Mouse (Mus musculus): ENCODE measurements around the gene Lce1a1. TPM values are rescaled to one million over a fixed set of nuclear protein-coding genes. Genes with fewer than 3 reads are reported as not detected.

The Lce1a1 gene
- polyA plus RNA-seq, 1 experiment from 2014 or later = not detected

DNA sequence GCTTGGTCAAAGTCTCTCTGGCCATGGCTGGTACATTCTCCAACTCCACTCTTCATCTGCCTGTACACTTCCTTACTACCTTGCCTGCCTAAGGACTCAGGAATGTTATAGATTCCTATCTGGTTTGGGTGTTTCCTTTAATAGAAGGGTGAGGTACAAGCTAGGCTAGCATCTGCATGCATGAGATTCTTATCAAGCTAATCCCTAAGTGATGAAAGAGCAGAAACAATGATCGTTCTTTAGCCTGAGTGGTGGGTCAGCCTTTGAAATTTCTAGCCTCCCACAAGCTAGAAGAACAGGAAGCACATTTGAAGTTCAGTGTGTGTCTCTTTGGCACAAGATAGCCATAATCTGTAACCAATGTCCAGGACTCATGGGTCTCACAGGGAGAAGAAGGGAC lies 38.3 kb downstream of the Lce1a1 start:
- ATAC-seq (ENCODE audit: low read depth) = no peak
- WGBS (ENCODE audit: insufficient replicate concordance) = 34% methylated on average over 1 of the region's 1 CpGs

DNA sequence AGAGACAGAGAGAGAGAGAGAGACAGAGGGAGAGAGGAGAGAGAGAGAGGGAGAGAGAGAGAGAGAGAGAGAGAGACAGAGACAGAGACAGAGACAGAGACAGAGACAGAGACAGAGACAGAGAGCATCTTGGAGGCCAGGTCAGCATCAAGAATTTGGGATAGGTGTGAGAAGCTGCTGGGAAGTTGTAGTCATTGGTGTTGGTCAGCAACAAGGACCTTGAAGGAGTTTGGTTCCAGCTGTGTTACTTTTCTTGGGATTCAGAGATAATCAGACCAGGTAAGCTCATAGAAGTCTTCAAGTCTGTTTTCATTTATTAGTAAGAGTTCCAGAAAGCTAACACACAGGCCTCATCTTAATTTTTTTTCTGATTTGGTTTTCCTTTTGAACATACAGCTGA lies 40.7 kb downstream of the Lce1a1 start, which contains the start of gene 2210017I01Rik:
Gene 2210017I01Rik (minus strand): TSS at position 101 of the 400 bp plus-strand sequence.
- no peak within 1 kb of the TSS for H3K9ac ChIP-seq

More for the DNA sequence above, 38.3 kb downstream of the Lce1a1 start:
- Histone ChIP-seq H3K4me2 (no peak overlapping the region), H3K27ac (no peak overlapping the region), H3K9me3 (replicated peaks) (no peaks in the 10 kb centered on the region), H3K4me1 (replicated peaks) (no peaks in the 10 kb centered on the region), H3K27me3 (no peaks in the 10 kb centered on the region), H3K4me3 (replicated peaks) (no peak overlapping the region), H3K9ac (no peak overlapping the region), H3K36me3 (no peaks in the 10 kb centered on the region)
- DNase-seq = no peak

DNA sequence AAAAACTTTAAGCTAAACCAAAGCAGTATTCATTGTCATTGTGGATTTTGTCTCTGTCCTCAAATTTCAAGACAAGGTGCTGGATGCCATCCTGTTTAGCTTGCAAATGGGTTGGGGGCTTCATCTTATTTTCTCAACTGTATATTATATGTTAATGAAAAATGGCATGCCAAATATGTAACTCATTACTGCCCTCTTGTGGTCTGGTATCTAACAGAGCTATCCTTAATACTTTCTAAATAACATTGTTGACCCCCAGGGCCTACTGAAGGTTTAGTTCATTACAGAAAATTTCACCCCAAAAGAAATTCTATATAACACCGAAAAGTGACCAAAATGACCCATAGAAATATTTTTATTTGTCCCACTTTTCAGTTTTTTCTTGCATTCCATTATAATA lies 45.9 kb downstream of the Lce1a1 start:
- DNase-seq = no peak

More for the DNA sequence above, 40.7 kb downstream of the Lce1a1 start, which contains the start of gene 2210017I01Rik:
- Histone ChIP-seq H3K4me1 (replicated peaks) (no peaks in the 10 kb centered on the region), H3K9me3 (replicated peaks) (no peaks in the 10 kb centered on the region), H3K27ac (no peak within 1 kb of the TSS), H3K36me3 (no peaks in the 10 kb centered on the region), H3K4me2 (no peak within 1 kb of the TSS), H3K4me3 (replicated peaks) (no peak within 1 kb of the TSS), H3K27me3 (no peaks in the 10 kb centered on the region)
- DNase-seq (no peak), ATAC-seq (ENCODE audit: low read depth) (no peak)

DNA sequence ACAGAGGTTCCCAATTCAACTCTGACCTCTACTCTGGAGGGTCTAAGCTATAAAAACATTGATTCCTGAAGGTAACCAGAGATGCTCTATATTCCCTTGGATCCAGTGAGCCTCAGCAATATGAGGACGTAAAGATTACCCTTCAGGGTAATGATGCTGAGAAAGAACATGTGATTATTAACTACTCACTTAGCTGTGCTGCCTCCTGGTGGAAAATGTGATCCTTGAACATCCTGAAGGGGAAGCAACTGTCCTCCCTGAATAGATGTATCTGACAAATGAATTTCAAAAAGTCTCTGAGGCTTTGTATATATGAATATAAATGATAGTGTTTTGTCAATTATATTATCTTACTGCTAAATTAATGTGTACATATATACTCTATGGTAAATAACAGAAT lies 47.7 kb downstream of the Lce1a1 start:
- WGBS (ENCODE audit: insufficient replicate concordance) = 45% methylated on average over 1 of the region's 1 CpGs

More for the DNA sequence above, 45.9 kb downstream of the Lce1a1 start:
- Histone ChIP-seq H3K4me3 (replicated peaks) (no peak overlapping the region), H3K27ac (no peak overlapping the region), H3K27me3 (no peaks in the 10 kb centered on the region), H3K9me3 (replicated peaks) (no peaks in the 10 kb centered on the region), H3K36me3 (no peaks in the 10 kb centered on the region), H3K9ac (no peak overlapping the region), H3K4me1 (replicated peaks) (no peaks in the 10 kb centered on the region), H3K4me2 (no peak overlapping the region)
- ATAC-seq (ENCODE audit: low read depth) = no peak
- 15% methylated on average over 1 of the region's 1 CpGs for WGBS (ENCODE audit: insufficient replicate concordance)

DNA sequence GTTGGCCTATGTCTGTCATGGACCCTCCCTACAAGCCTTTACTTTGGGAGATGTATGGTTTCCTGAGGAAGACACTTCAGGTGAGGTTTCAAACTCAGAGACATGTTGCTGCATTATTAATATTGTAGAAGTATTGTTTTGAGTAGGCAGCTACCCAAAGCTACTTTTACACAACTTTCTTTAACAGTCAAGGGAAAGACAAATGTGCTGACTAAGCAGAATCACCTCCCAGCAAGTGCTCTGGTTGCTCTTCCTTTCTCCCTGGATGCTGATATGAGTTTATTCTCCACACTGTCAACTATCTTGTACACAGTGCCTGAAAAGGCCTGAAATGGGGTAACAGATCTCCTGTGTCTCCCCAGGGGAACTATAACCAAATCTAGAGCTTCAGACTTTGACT lies 48.1 kb downstream of the Lce1a1 start:
- Histone ChIP-seq H3K4me1 (replicated peaks) (no peaks in the 10 kb centered on the region), H3K9ac (no peak overlapping the region), H3K9me3 (replicated peaks) (no peaks in the 10 kb centered on the region), H3K4me3 (replicated peaks) (no peak overlapping the region), H3K27ac (no peak overlapping the region), H3K27me3 (no peaks in the 10 kb centered on the region), H3K4me2 (no peak overlapping the region), H3K36me3 (no peaks in the 10 kb centered on the region)
- DNase-seq (no peak), ATAC-seq (ENCODE audit: low read depth) (no peak)

More for the DNA sequence above, 47.7 kb downstream of the Lce1a1 start:
- Histone ChIP-seq H3K27ac (no peak overlapping the region), H3K9me3 (replicated peaks) (no peaks in the 10 kb centered on the region), H3K4me2 (no peak overlapping the region), H3K27me3 (no peaks in the 10 kb centered on the region), H3K4me1 (replicated peaks) (no peaks in the 10 kb centered on the region), H3K9ac (no peak overlapping the region), H3K4me3 (replicated peaks) (no peak overlapping the region), H3K36me3 (no peaks in the 10 kb centered on the region)
- DNase-seq = no peak
- no peak for ATAC-seq (ENCODE audit: low read depth)

DNA sequence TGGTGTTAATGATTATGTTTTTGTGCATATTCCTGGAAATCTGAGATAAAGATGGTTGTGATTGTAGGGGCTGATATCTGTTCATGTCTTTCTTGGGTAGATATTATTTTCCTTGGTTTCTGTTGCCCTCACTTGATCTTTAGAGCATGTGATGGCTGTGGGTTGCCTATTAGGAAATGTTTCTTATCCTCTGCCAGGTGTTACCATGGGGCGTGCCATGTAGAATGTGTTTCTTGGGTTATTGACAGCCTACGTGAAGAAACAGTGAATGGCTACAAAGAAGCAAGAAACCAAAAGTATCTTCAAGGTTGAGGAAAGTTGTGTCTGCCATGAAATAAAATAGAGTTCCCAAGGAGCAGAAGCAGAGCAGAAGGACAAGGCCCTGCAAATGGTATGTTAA lies 49.7 kb downstream of the Lce1a1 start:
- Histone ChIP-seq H3K36me3 (no peaks in the 10 kb centered on the region), H3K4me1 (replicated peaks) (no peaks in the 10 kb centered on the region), H3K4me3 (replicated peaks) (no peak overlapping the region), H3K27ac (no peak overlapping the region), H3K9me3 (replicated peaks) (no peaks in the 10 kb centered on the region), H3K4me2 (no peak overlapping the region), H3K9ac (no peak overlapping the region), H3K27me3 (no peaks in the 10 kb centered on the region)
- ATAC-seq (ENCODE audit: low read depth) = no peak
- whole genome bisulfite sequencing (ENCODE audit: insufficient replicate concordance) = 68% methylated on average over 2 of the region's 2 CpGs
- DNase-seq = no peak

Other genes with a start within 250 kb of the Lce1a1 start
- not detected in 2 replicates for gene Sprr2i, start 240.3 kb downstream of the Lce1a1 start, polyA plus RNA-seq (2015; fragmentation: Nextera tagmentation; extraction: Ambion mirVana)
- gene Sprr2j-ps, start 230.2 kb downstream of the Lce1a1 start, polyA plus RNA-seq (2015; fragmentation: Nextera tagmentation; extraction: Ambion mirVana) = not detected in 2 replicates
- gene Gm9774, start 218.9 kb downstream of the Lce1a1 start, polyA plus RNA-seq (2015; fragmentation: Nextera tagmentation; extraction: Ambion mirVana) = 9.1 and 10.0 TPM in 2 replicates
- gene Sprr2k, start 215.7 kb downstream of the Lce1a1 start, polyA plus RNA-seq (2015; fragmentation: Nextera tagmentation; extraction: Ambion mirVana) = not detected in 2 replicates
- not detected in 2 replicates for gene Sprr1b, start 209.5 kb downstream of the Lce1a1 start, polyA plus RNA-seq (2015; fragmentation: Nextera tagmentation; extraction: Ambion mirVana)
- gene Sprr3, start 189.6 kb downstream of the Lce1a1 start, polyA plus RNA-seq (2015; fragmentation: Nextera tagmentation; extraction: Ambion mirVana) = not detected in 2 replicates
- gene Sprr1a, start 162.4 kb downstream of the Lce1a1 start, polyA plus RNA-seq (2015; fragmentation: Nextera tagmentation; extraction: Ambion mirVana) = not detected in 2 replicates
- not detected in 2 replicates for gene Sprr4, start 147.8 kb downstream of the Lce1a1 start, polyA plus RNA-seq (2015; fragmentation: Nextera tagmentation; extraction: Ambion mirVana)
- gene 2310046K23Rik, start 113.8 kb downstream of the Lce1a1 start, polyA plus RNA-seq (2015; fragmentation: Nextera tagmentation; extraction: Ambion mirVana) = not detected in 2 replicates
- gene Ivl, start 74.6 kb downstream of the Lce1a1 start, polyA plus RNA-seq (2015; fragmentation: Nextera tagmentation; extraction: Ambion mirVana) = 0.05 and 0.10 TPM in 2 replicates
- gene Smcp, start 59.3 kb downstream of the Lce1a1 start, polyA plus RNA-seq (2015; fragmentation: Nextera tagmentation; extraction: Ambion mirVana) = not detected in 2 replicates
- not detected in 2 replicates for gene 2210017I01Rik, start 40.8 kb downstream of the Lce1a1 start, polyA plus RNA-seq (2015; fragmentation: Nextera tagmentation; extraction: Ambion mirVana)
- not detected in 2 replicates for gene Lce6a, start 26.6 kb downstream of the Lce1a1 start, polyA plus RNA-seq (2015; fragmentation: Nextera tagmentation; extraction: Ambion mirVana)
- not detected in 2 replicates for gene Lce1b, start 8.6 kb upstream of the Lce1a1 start, polyA plus RNA-seq (2015; fragmentation: Nextera tagmentation; extraction: Ambion mirVana)
- gene Lce1a2, start 22.0 kb upstream of the Lce1a1 start, polyA plus RNA-seq (2015; fragmentation: Nextera tagmentation; extraction: Ambion mirVana) = not detected in 2 replicates
- gene Lce1c, start 30.9 kb upstream of the Lce1a1 start, polyA plus RNA-seq (2015; fragmentation: Nextera tagmentation; extraction: Ambion mirVana) = not detected in 2 replicates
- not detected in 2 replicates for gene Lce1d, start 38.9 kb upstream of the Lce1a1 start, polyA plus RNA-seq (2015; fragmentation: Nextera tagmentation; extraction: Ambion mirVana)
- not detected in 2 replicates for gene Lce1e, start 60.8 kb upstream of the Lce1a1 start, polyA plus RNA-seq (2015; fragmentation: Nextera tagmentation; extraction: Ambion mirVana)
- not detected in 2 replicates for gene Lce1f, start 72.0 kb upstream of the Lce1a1 start, polyA plus RNA-seq (2015; fragmentation: Nextera tagmentation; extraction: Ambion mirVana)
- not detected in 2 replicates for gene Gm38119, start 90.8 kb upstream of the Lce1a1 start, polyA plus RNA-seq (2015; fragmentation: Nextera tagmentation; extraction: Ambion mirVana)
- not detected in 2 replicates for gene Lce1g, start 104.0 kb upstream of the Lce1a1 start, polyA plus RNA-seq (2015; fragmentation: Nextera tagmentation; extraction: Ambion mirVana)
- gene Lce1h, start 116.8 kb upstream of the Lce1a1 start, polyA plus RNA-seq (2015; fragmentation: Nextera tagmentation; extraction: Ambion mirVana) = not detected in 2 replicates
- not detected in 2 replicates for gene Lce1i, start 130.6 kb upstream of the Lce1a1 start, polyA plus RNA-seq (2015; fragmentation: Nextera tagmentation; extraction: Ambion mirVana)
- gene Lce1j, start 142.2 kb upstream of the Lce1a1 start, polyA plus RNA-seq (2015; fragmentation: Nextera tagmentation; extraction: Ambion mirVana) = not detected in 2 replicates
- not detected in 2 replicates for gene Lce1k, start 159.6 kb upstream of the Lce1a1 start, polyA plus RNA-seq (2015; fragmentation: Nextera tagmentation; extraction: Ambion mirVana)
- gene Kprp, start 178.9 kb upstream of the Lce1a1 start, polyA plus RNA-seq (2015; fragmentation: Nextera tagmentation; extraction: Ambion mirVana) = not detected in 2 replicates
- gene Lce1l, start 203.0 kb upstream of the Lce1a1 start, polyA plus RNA-seq (2015; fragmentation: Nextera tagmentation; extraction: Ambion mirVana) = not detected in 2 replicates
- not detected in 2 replicates for gene 2310050C09Rik, start 221.9 kb upstream of the Lce1a1 start, polyA plus RNA-seq (2015; fragmentation: Nextera tagmentation; extraction: Ambion mirVana)